Mouse (Mus musculus) forebrain, embryonic 16.5 days (tissue): ENCODE results near the gene Olfr1411. TPM values are rescaled to one million over a fixed set of nuclear protein-coding genes. Genes with fewer than 3 reads are reported as not detected.

Source experiments
- ATAC-seq: fragments of 200-750 bp; cut with Nextera tagmentation; 2 replicates; pipeline ENCODE4 v1.8.0; 2017; ENCODE audit warnings: mild to moderate bottlenecking, moderate library complexity
- H3K27ac ChIP-seq: fragments of 300-500 bp; sonication (generic); 2 replicates; pipeline ENCODE4 v1.5.1; 2014; ENCODE audit warnings: low read length, control low read depth
- H3K27me3 ChIP-seq: fragments of 300-500 bp; sonication (generic); replicated peaks from 2 replicates; pipeline ENCODE4 v1.6.1; 2014; ENCODE audit warnings: low read length; ENCODE audit not compliant: control insufficient read depth, insufficient read depth
- H3K36me3 ChIP-seq: fragments of 300-500 bp; sonication (generic); 2 replicates; pipeline ENCODE4 v1.6.1; 2014; ENCODE audit not compliant: control insufficient read depth, insufficient read depth
- H3K4me1 ChIP-seq: fragments of 300-500 bp; sonication (generic); replicated peaks from 2 replicates; pipeline ENCODE4 v1.6.1; 2014; ENCODE audit warnings: low read length; ENCODE audit not compliant: control insufficient read depth, insufficient read depth
- H3K4me2 ChIP-seq: fragments of 300-500 bp; sonication (generic); 2 replicates; pipeline ENCODE4 v1.6.1; 2014; ENCODE audit warnings: mild to moderate bottlenecking, low read length, control low read depth
- H3K4me3 ChIP-seq: fragments of 300-500 bp; sonication (generic); replicated peaks from 2 replicates; pipeline ENCODE4 v1.5.1; 2014; ENCODE audit warnings: mild to moderate bottlenecking, low read length, control low read depth
- H3K9ac ChIP-seq: fragments of 300-500 bp; sonication (generic); replicated peaks from 2 replicates; pipeline ENCODE4 v1.6.1; 2014; ENCODE audit warnings: low read depth, low read length, control low read depth
- H3K9me3 ChIP-seq: fragments of 300-500 bp; sonication (generic); 2 replicates; pipeline ENCODE4 v1.6.1; 2016; ENCODE audit warnings: low read length; ENCODE audit not compliant: control insufficient read depth
- WGBS: fragments of 180-500 bp; shearing (Covaris S2); extraction: QIAGEN DNeasy Blood & Tissue Kit; methylation state at CpG from one replicate; pipeline ENCODE4 v1.1.7; 2014; 5-methylcytosine and 5-hydroxymethylcytosine counted together
- polyA plus RNA-seq: library from polyadenylated mRNA; unstranded; fragments of >200 nt; fragmentation: Nextera tagmentation; extraction: Ambion mirVana; gene quantifications from 2 replicates; pipeline ENCODE4 v1.2.1, GENCODE M21; 2015

The Olfr1411 gene
- polyA plus RNA-seq: not detected in 2 replicates

GRCm38 (mm10) chr1:92594111-92594510 lies at the start of gene Olfr1411:
Gene Olfr1411 (plus strand): TSS chr1:92594411.
- Histone ChIP-seq H3K4me1 (no peaks in the 10 kb centered on the region), H3K4me2 (no peak within 1 kb of the TSS), H3K4me3 (no peak within 1 kb of the TSS), H3K9ac (no peak within 1 kb of the TSS), H3K27ac (no peak within 1 kb of the TSS), H3K9me3 (no peaks in the 10 kb centered on the region), H3K27me3 (no peaks in the 10 kb centered on the region; the same call in 1 of the 2 replicates), H3K36me3 (no peaks in the 10 kb centered on the region)
- no peak for ATAC-seq

GRCm38 (mm10) chr1:92545929-92546328 lies 48.3 kb upstream of the Olfr1411 start:
- WGBS: 73% methylated on average over 2 of the region's 2 CpGs
- no peaks in the 10 kb centered on the region for H3K9me3 ChIP-seq
- H3K27ac ChIP-seq: no peak overlapping the region
- H3K4me3 ChIP-seq: no peak overlapping the region
- H3K36me3 ChIP-seq: no peaks in the 10 kb centered on the region
- no peak overlapping the region for H3K9ac ChIP-seq
- ATAC-seq: no peak
- H3K27me3 ChIP-seq: no peaks in the 10 kb centered on the region
- no peak overlapping the region for H3K4me2 ChIP-seq
- no peaks in the 10 kb centered on the region for H3K4me1 ChIP-seq

- no peaks in the 10 kb centered on the region for H3K27me3 ChIP-seq
- H3K4me2 ChIP-seq: no peak within 1 kb of the TSS
- no peaks in the 10 kb centered on the region for H3K9me3 ChIP-seq
- H3K4me3 ChIP-seq: no peak within 1 kb of the TSS
- no peak for ATAC-seq
- H3K9ac ChIP-seq: no peak within 1 kb of the TSS
- H3K4me1 ChIP-seq: no peaks in the 10 kb centered on the region
- H3K36me3 ChIP-seq: no peaks in the 10 kb centered on the region
- WGBS: 91% methylated on average over 3 of the region's 3 CpGs
- no peak within 1 kb of the TSS for H3K27ac ChIP-seq
These were observed 23.2 kb upstream of the Olfr1411 start, which contains the start of gene Olfr1413 for GRCm38 (mm10) chr1:92571022-92571421. Gene Olfr1413 (plus strand): TSS chr1:92571322.

- Histone ChIP-seq H3K4me2 (no peak within 1 kb of the TSS), H3K4me3 (no peak within 1 kb of the TSS), H3K27me3 (no peaks in the 10 kb centered on the region), H3K27ac (no peak within 1 kb of the TSS), H3K9ac (no peak within 1 kb of the TSS), H3K4me1 (no peaks in the 10 kb centered on the region), H3K9me3 (peaks cover 4% of the 10 kb centered on the region; the same call in 1 of the 2 replicates), H3K36me3 (no peaks in the 10 kb centered on the region)
- 91% methylated on average over 2 of the region's 2 CpGs for WGBS
- ATAC-seq: no peak
These were observed 8.7 kb upstream of the Olfr1411 start, which contains the start of gene Olfr1412 for GRCm38 (mm10) chr1:92585479-92585878. Gene Olfr1412 (plus strand): TSS chr1:92585779.

- H3K4me3 ChIP-seq: no peak overlapping the region
- no peaks in the 10 kb centered on the region for H3K4me1 ChIP-seq
- WGBS: 85% methylated on average over 3 of the region's 3 CpGs
- ATAC-seq: no peak
- H3K4me2 ChIP-seq: no peak overlapping the region
- H3K9ac ChIP-seq: no peak overlapping the region
- no peaks in the 10 kb centered on the region; the same call in 1 of the 2 replicates for H3K27me3 ChIP-seq
- no peak overlapping the region for H3K27ac ChIP-seq
- no peaks in the 10 kb centered on the region for H3K9me3 ChIP-seq
- H3K36me3 ChIP-seq: no peaks in the 10 kb centered on the region
These were observed 1.8 kb downstream of the Olfr1411 start for GRCm38 (mm10) chr1:92596019-92596418.

- H3K9me3 ChIP-seq: no peaks in the 10 kb centered on the region
- H3K27ac ChIP-seq: no peak within 1 kb of the TSS
- H3K9ac ChIP-seq: no peak within 1 kb of the TSS
- H3K27me3 ChIP-seq: no peaks in the 10 kb centered on the region
- H3K4me3 ChIP-seq: no peak within 1 kb of the TSS
- H3K4me2 ChIP-seq: no peak within 1 kb of the TSS
- no peak for ATAC-seq
- no peaks in the 10 kb centered on the region for H3K4me1 ChIP-seq
- no peaks in the 10 kb centered on the region for H3K36me3 ChIP-seq
- 100% methylated on average over 1 of the region's 1 CpGs for WGBS
These were observed 11.3 kb downstream of the Olfr1411 start, which contains the start of gene Olfr1410 for GRCm38 (mm10) chr1:92605482-92605881. Gene Olfr1410 (plus strand): TSS chr1:92605782.

- H3K9me3 ChIP-seq: no peaks in the 10 kb centered on the region
- H3K4me2 ChIP-seq: no peak overlapping the region
- H3K27me3 ChIP-seq: no peaks in the 10 kb centered on the region
- WGBS: 84% methylated on average over 4 of the region's 4 CpGs
- no peak overlapping the region for H3K27ac ChIP-seq
- H3K36me3 ChIP-seq: no peaks in the 10 kb centered on the region
- no peak overlapping the region for H3K9ac ChIP-seq
- ATAC-seq: no peak
- no peaks in the 10 kb centered on the region for H3K4me1 ChIP-seq
- no peak overlapping the region for H3K4me3 ChIP-seq
These were observed 13.5 kb downstream of the Olfr1411 start for GRCm38 (mm10) chr1:92607711-92608110.

- H3K4me2 ChIP-seq: no peak overlapping the region
- no peak overlapping the region for H3K9ac ChIP-seq
- peaks cover 2% of the 10 kb centered on the region; the same call in 1 of the 2 replicates for H3K4me1 ChIP-seq
- no peak for ATAC-seq
- 7% methylated on average over 5 of the region's 5 CpGs for WGBS
- no peaks in the 10 kb centered on the region for H3K9me3 ChIP-seq
- no peak overlapping the region for H3K4me3 ChIP-seq
- no peak overlapping the region for H3K27ac ChIP-seq
- no peaks in the 10 kb centered on the region for H3K27me3 ChIP-seq
- H3K36me3 ChIP-seq: no peaks in the 10 kb centered on the region
These were observed 16.8 kb downstream of the Olfr1411 start for GRCm38 (mm10) chr1:92611008-92611407.

GRCm38 (mm10) chr1:92613175-92613574 lies 19.0 kb downstream of the Olfr1411 start:
- Histone ChIP-seq H3K9me3 (no peaks in the 10 kb centered on the region), H3K27ac (no peak overlapping the region), H3K4me2 (no peak overlapping the region), H3K4me3 (no peak overlapping the region), H3K9ac (no peak overlapping the region), H3K27me3 (no peaks in the 10 kb centered on the region), H3K4me1 (peaks cover 2% of the 10 kb centered on the region; the same call in 1 of the 2 replicates), H3K36me3 (no peaks in the 10 kb centered on the region)
- 31% methylated on average over 4 of the region's 4 CpGs for WGBS
- no peak for ATAC-seq

GRCm38 (mm10) chr1:92614516-92614915 lies 20.3 kb downstream of the Olfr1411 start:
- Histone ChIP-seq H3K27me3 (no peaks in the 10 kb centered on the region), H3K9ac (no peak overlapping the region), H3K27ac (no peak overlapping the region), H3K9me3 (no peaks in the 10 kb centered on the region), H3K4me1 (peaks cover 2% of the 10 kb centered on the region; the same call in 1 of the 2 replicates), H3K4me2 (no peak overlapping the region), H3K36me3 (no peaks in the 10 kb centered on the region), H3K4me3 (no peak overlapping the region)
- ATAC-seq: no peak
- WGBS: 3% methylated on average over 1 of the region's 1 CpGs
